Mouse (Mus musculus): ENCODE results near the gene Cltc.
"Not testable (repeated sequence)": the region's sequence is repeated elsewhere in the genome, so short reads cannot be mapped to it uniquely, and the experiment has no call there.

The Cltc gene

GRCm38 (mm10) chr11:86757480-86758371, at the start of gene Cltc:
Gene Cltc (minus strand): TSS chr11:86757565.
- DNase-seq (ENCODE audit: extremely low read depth, low read depth, low spot score) = peak; percentile 87

- DNase-seq (ENCODE audit: extremely low read depth, low read depth, low spot score) = no peak
Measured at GRCm38 (mm10) chr11:86807001-86807477, 49.7 kb upstream of the Cltc start.

GRCm38 (mm10) chr11:86794161-86794560, 36.8 kb upstream of the Cltc start:
- DNase-seq (ENCODE audit: extremely low read depth, low read depth, low spot score) = no peak

- not testable (repeated sequence) for DNase-seq (ENCODE audit: extremely low read depth, low read depth, low spot score)
Measured at GRCm38 (mm10) chr11:86787436-86787835, 30.1 kb upstream of the Cltc start.

GRCm38 (mm10) chr11:86785767-86786166, 28.4 kb upstream of the Cltc start:
- no peak for DNase-seq (ENCODE audit: extremely low read depth, low read depth, low spot score)

GRCm38 (mm10) chr11:86769884-86770283, 12.5 kb upstream of the Cltc start:
- DNase-seq (ENCODE audit: extremely low read depth, low read depth, low spot score) = no peak

GRCm38 (mm10) chr11:86764501-86764900, 7.1 kb upstream of the Cltc start:
- DNase-seq (ENCODE audit: extremely low read depth, low read depth, low spot score) = no peak

- DNase-seq (ENCODE audit: extremely low read depth, low read depth, low spot score) = not testable (repeated sequence)
Measured at GRCm38 (mm10) chr11:86763127-86763526, 5.8 kb upstream of the Cltc start.

GRCm38 (mm10) chr11:86760357-86760756, 3.0 kb upstream of the Cltc start:
- no peak for DNase-seq (ENCODE audit: extremely low read depth, low read depth, low spot score)

- DNase-seq (ENCODE audit: extremely low read depth, low read depth, low spot score) = no peak
Measured at GRCm38 (mm10) chr11:86759886-86760285, 2.5 kb upstream of the Cltc start.

- DNase-seq (ENCODE audit: extremely low read depth, low read depth, low spot score) = no peak
Measured at GRCm38 (mm10) chr11:86759226-86759625, 1.9 kb upstream of the Cltc start.

- DNase-seq (ENCODE audit: extremely low read depth, low read depth, low spot score) = no peak
Measured at GRCm38 (mm10) chr11:86758559-86758958, 1.2 kb upstream of the Cltc start.

GRCm38 (mm10) chr11:86757142-86757479, 254 bp downstream of the Cltc start:
- DNase-seq (ENCODE audit: extremely low read depth, low read depth, low spot score) = no peak

- no peak for DNase-seq (ENCODE audit: extremely low read depth, low read depth, low spot score)
Measured at GRCm38 (mm10) chr11:86756156-86757141, 916 bp downstream of the Cltc start.

GRCm38 (mm10) chr11:86752404-86752803, 5.0 kb downstream of the Cltc start:
- no peak for DNase-seq (ENCODE audit: extremely low read depth, low read depth, low spot score)

- DNase-seq (ENCODE audit: extremely low read depth, low read depth, low spot score) = no peak
Measured at GRCm38 (mm10) chr11:86751010-86751409, 6.4 kb downstream of the Cltc start.

GRCm38 (mm10) chr11:86749776-86750423, 7.5 kb downstream of the Cltc start:
- DNase-seq (ENCODE audit: extremely low read depth, low read depth, low spot score) = no peak

GRCm38 (mm10) chr11:86745634-86746404, 11.5 kb downstream of the Cltc start:
- DNase-seq (ENCODE audit: extremely low read depth, low read depth, low spot score) = no peak

- DNase-seq (ENCODE audit: extremely low read depth, low read depth, low spot score) = no peak
Measured at GRCm38 (mm10) chr11:86742605-86743004, 14.8 kb downstream of the Cltc start.

- DNase-seq (ENCODE audit: extremely low read depth, low read depth, low spot score) = no peak
Measured at GRCm38 (mm10) chr11:86741505-86741904, 15.9 kb downstream of the Cltc start.
